Mouse (Mus musculus) regulatory T cell (primary cell): Measurements from ENCODE around the gene Arhgap45.
"Not testable (repeated sequence)": the region's sequence is repeated elsewhere in the genome, so short reads cannot be mapped to it uniquely, and the experiment has no call there.

Source experiments
- in situ Hi-C: fragments of 300-600 bp; cut with MboI, MseI; formaldehyde crosslinking; loops from one replicate; pipeline ENCODE4 v1.15.1; 2025; ENCODE audit warnings: high pct_unique_total_duplicates

The Arhgap45 gene

GRCm38 (mm10) chr10:80030736-80031135 is 14.3 kb downstream of the Arhgap45 start:
- in situ Hi-C loops: no loop called here

- in situ Hi-C loops: no loop called here
Measured at GRCm38 (mm10) chr10:80032799-80033480, 16.5 kb downstream of the Arhgap45 start.

GRCm38 (mm10) chr10:80033511-80034391 is 17.3 kb downstream of the Arhgap45 start:
- in situ Hi-C loops: no loop called here

GRCm38 (mm10) chr10:80035148-80035547 is 18.7 kb downstream of the Arhgap45 start:
- in situ Hi-C loops: no loop called here

GRCm38 (mm10) chr10:80035686-80036085 is 19.2 kb downstream of the Arhgap45 start:
- in situ Hi-C loops: no loop called here

GRCm38 (mm10) chr10:80036832-80037231 is 20.4 kb downstream of the Arhgap45 start:
- in situ Hi-C loops: no loop called here

GRCm38 (mm10) chr10:80039559-80039979 is 23.1 kb downstream of the Arhgap45 start, which contains the start of gene Polr2e:
Gene Polr2e (minus strand): TSS chr10:80039795.
- in situ Hi-C loops: no loop called here

- in situ Hi-C loops: not testable (repeated sequence)
Measured at GRCm38 (mm10) chr10:80041409-80042060, 25.1 kb downstream of the Arhgap45 start.

- in situ Hi-C loops: no loop called here
Measured at GRCm38 (mm10) chr10:80044087-80044486, 27.6 kb downstream of the Arhgap45 start.

GRCm38 (mm10) chr10:80045364-80045763 is 28.9 kb downstream of the Arhgap45 start:
- in situ Hi-C loops: not testable (repeated sequence)

- in situ Hi-C loops: no loop called here
Measured at GRCm38 (mm10) chr10:80045766-80046165, 29.3 kb downstream of the Arhgap45 start.

GRCm38 (mm10) chr10:80047041-80047565 is 30.6 kb downstream of the Arhgap45 start, which contains the start of gene Gpx4:
Gene Gpx4 (plus strand): TSS chr10:80047166.
- in situ Hi-C loops: no loop called here

- in situ Hi-C loops: no loop called here
Measured at GRCm38 (mm10) chr10:80048396-80048795, 31.9 kb downstream of the Arhgap45 start.

GRCm38 (mm10) chr10:80048834-80049233 is 32.4 kb downstream of the Arhgap45 start:
- in situ Hi-C loops: no loop called here

GRCm38 (mm10) chr10:80050244-80050643 is 33.8 kb downstream of the Arhgap45 start:
- in situ Hi-C loops: loop anchor here (25.0 kb wide), 1 partner anchor 1463 kb away; the partner anchor contains the start of gene Syde1

GRCm38 (mm10) chr10:80050885-80051617 is 34.6 kb downstream of the Arhgap45 start:
- in situ Hi-C loops: loop anchor here (25.0 kb wide), 1 partner anchor 1464 kb away; the partner anchor contains the start of gene Syde1

- in situ Hi-C loops: loop anchor here (25.0 kb wide), 1 partner anchor 1464 kb away; the partner anchor contains the start of gene Syde1
Measured at GRCm38 (mm10) chr10:80051618-80052373, 35.3 kb downstream of the Arhgap45 start.

- in situ Hi-C loops: loop anchor here (25.0 kb wide), 1 partner anchor 1465 kb away; the partner anchor contains the start of gene Syde1
Measured at GRCm38 (mm10) chr10:80052374-80052764, 35.9 kb downstream of the Arhgap45 start.

- in situ Hi-C loops: loop anchor here (25.0 kb wide), 1 partner anchor 1466 kb away; the partner anchor contains the start of gene Syde1
Measured at GRCm38 (mm10) chr10:80053259-80053780, 36.9 kb downstream of the Arhgap45 start.
